Mouse (Mus musculus) myocyte (in vitro differentiated cells): ENCODE measurements around the gene Dnajb1. TPM values are rescaled to one million over a fixed set of nuclear protein-coding genes. Genes with fewer than 3 reads are reported as not detected.

ENCODE experiments used
- H3K27me3 ChIP-seq: one replicate; pipeline ENCODE4 v1.6.1; 2011; ENCODE audit not compliant: control insufficient read depth, insufficient read depth, insufficient read length
- H3K36me3 ChIP-seq: one replicate; pipeline ENCODE4 v1.6.1; 2011; ENCODE audit not compliant: control insufficient read depth, insufficient read depth
- H3K4me2 ChIP-seq: one replicate; pipeline ENCODE4 v1.6.1; 2011; ENCODE audit warnings: low read depth, control low read depth
- H3K4me3 ChIP-seq: one replicate; pipeline ENCODE4 v1.5.1; 2011; ENCODE audit warnings: mild to moderate bottlenecking, control low read depth, moderate library complexity
- H3K79me2 ChIP-seq: one replicate; pipeline ENCODE4 v1.6.1; 2011; ENCODE audit not compliant: control insufficient read depth, insufficient read depth
- H3ac ChIP-seq: one replicate; pipeline ENCODE4 v1.6.1; 2011; ENCODE audit not compliant: control insufficient read depth, insufficient read length
- CEBPB ChIP-seq: IDR thresholded peaks from 2 replicates; pipeline ENCODE4 v1.6.1; 2011; ENCODE audit warnings: mild to moderate bottlenecking, moderate library complexity; ENCODE audit not compliant: poor library complexity, insufficient read depth, severe bottlenecking
- E2F4 ChIP-seq: IDR thresholded peaks from one replicate; pipeline ENCODE4 v1.6.1; 2011; ENCODE audit warnings: mild to moderate bottlenecking, control low read depth, moderate library complexity; ENCODE audit not compliant: insufficient read depth
- MAX ChIP-seq: IDR thresholded peaks from one replicate; pipeline ENCODE4 v1.6.1; 2011; ENCODE audit warnings: low read depth, mild to moderate bottlenecking, control low read depth
- MYOD1 ChIP-seq, 3 experiments: IDR thresholded peaks; one replicate each; pipeline ENCODE4 v1.6.1; 2011; ENCODE audit warnings: control low read depth in 2 of 3, low read depth in 2 of 3, mild to moderate bottlenecking in 2 of 3, moderate library complexity in 1 of 3; ENCODE audit not compliant: insufficient read length in 2 of 3, control insufficient read depth in 1 of 3
- MYOG ChIP-seq, 3 experiments: IDR thresholded peaks; one replicate each; pipeline ENCODE4 v1.6.1; 2011; ENCODE audit warnings: control low read depth in 2 of 3, low read depth in 2 of 3, mild to moderate bottlenecking in 2 of 3; ENCODE audit not compliant: insufficient read length in 2 of 3, control insufficient read depth in 1 of 3, insufficient read depth in 1 of 3
- POLR2A ChIP-seq: IDR thresholded peaks from one replicate; pipeline ENCODE4 v1.6.1; 2011; ENCODE audit warnings: low read depth, mild to moderate bottlenecking, control low read depth, moderate library complexity; ENCODE audit not compliant: insufficient read length
- POLR2AphosphoS2 ChIP-seq: IDR thresholded peaks from one replicate; pipeline ENCODE4 v1.6.1; 2011; ENCODE audit warnings: low read depth, control low read depth; ENCODE audit not compliant: insufficient read length
- REST ChIP-seq: IDR thresholded peaks from one replicate; pipeline ENCODE4 v1.6.1; 2011; ENCODE audit warnings: mild to moderate bottlenecking, control low read depth, moderate library complexity; ENCODE audit not compliant: insufficient read depth, insufficient read length
- SRF ChIP-seq: IDR thresholded peaks from one replicate; pipeline ENCODE4 v1.6.1; 2011; ENCODE audit warnings: low read depth; ENCODE audit not compliant: control insufficient read depth, insufficient read length
- TCF12 ChIP-seq: IDR thresholded peaks from one replicate; pipeline ENCODE4 v1.6.1; 2011; ENCODE audit warnings: mild to moderate bottlenecking, control low read depth; ENCODE audit not compliant: poor library complexity, insufficient read depth, severe bottlenecking
- TCF3 ChIP-seq: IDR thresholded peaks from one replicate; pipeline ENCODE4 v1.6.1; 2011; ENCODE audit warnings: low read depth, control low read depth; ENCODE audit not compliant: insufficient read length
- USF1 ChIP-seq: IDR thresholded peaks from one replicate; pipeline ENCODE4 v1.6.1; 2011; ENCODE audit warnings: low read depth, mild to moderate bottlenecking, control low read depth, moderate library complexity
- polyA plus RNA-seq: library from polyadenylated mRNA; unstranded; fragments of >200 nt; fragmentation: generic; extraction: Trizol; gene quantifications from one replicate; pipeline ENCODE4 v1.2.1, GENCODE M21; 2012; ENCODE audit warnings: missing spikeins

Dnajb1 gene
- polyA plus RNA-seq, 1 experiment: 17.7 TPM

DNA sequence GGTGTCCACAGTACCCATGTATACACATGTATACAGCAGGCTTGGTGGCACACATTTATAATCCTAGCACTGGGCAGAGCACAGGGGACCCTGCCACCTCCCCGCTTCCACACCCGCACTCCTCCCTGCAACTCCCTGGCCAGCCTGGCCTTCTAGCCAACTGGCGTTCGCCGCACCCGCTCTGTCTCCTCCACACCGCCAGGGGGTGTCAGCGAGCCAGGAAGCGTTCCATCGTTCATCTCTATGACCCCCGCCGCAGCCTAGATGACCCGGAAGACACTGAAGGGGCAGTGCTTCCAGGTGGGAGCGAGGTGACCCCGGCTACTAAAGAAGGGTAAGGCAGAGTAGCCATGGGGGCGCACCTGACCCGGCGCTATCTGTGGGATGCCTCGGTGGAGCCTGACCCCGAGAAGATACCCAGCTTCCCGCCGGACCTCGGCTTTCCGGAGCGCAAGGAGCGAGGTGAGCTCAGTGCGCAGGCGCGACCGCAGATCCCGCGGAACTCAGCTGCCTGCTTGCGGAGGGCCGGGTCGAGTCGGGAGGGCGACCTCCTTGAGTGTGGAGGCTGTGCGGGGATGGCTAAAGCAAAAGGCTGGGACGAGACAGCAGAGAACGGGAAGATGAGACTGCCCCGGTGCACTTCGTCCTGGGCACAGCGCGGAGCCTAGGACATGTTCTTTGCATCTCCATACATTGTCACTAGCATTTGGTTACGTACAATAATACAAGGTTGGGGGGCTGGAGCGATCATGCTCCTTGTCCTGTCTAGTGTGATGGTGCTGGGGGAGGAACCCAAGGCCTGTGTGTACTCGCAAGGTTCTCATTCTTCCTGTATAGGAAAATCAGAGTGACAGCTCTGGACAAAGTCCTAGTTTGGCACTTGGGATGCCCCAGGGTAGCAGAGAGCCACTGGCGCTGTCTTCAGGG, 41.3 kb upstream of the Dnajb1 start, which contains the start of gene Ndufb7:
TSS of gene Ndufb7 (plus strand) at position 203 of the 927 bp plus-strand sequence.
- peak within 1 kb of the TSS; percentile 86 for H3K4me3 ChIP-seq
- H3K27me3 ChIP-seq: peaks cover 6% of the 10 kb centered on the region
- peak within 1 kb of the TSS; percentile 86 for H3K4me2 ChIP-seq
- no peak for TF ChIP-seq CEBPB
- TF ChIP-seq E2F4: no peak
- TF ChIP-seq USF1: no peak
- TF ChIP-seq TCF12: no peak
- TF ChIP-seq MAX: no peak
- TF ChIP-seq POLR2A: peak; percentile 68
- no peak for TF ChIP-seq TCF3
- TF ChIP-seq SRF: no peak
- peak; percentile 81 for TF ChIP-seq POLR2AphosphoS2
- TF ChIP-seq MYOG (IDR thresholded peaks at IDR 0.05; ENCODE audit: control insufficient read depth in 1 of 3, insufficient read depth in 1 of 3, insufficient read length in 2 of 3, low read depth in 2 of 3): peak in 2 of 3 experiments; percentile 27 to 46
- TF ChIP-seq MYOD1 (IDR thresholded peaks at IDR 0.05; ENCODE audit: control insufficient read depth in 1 of 3, insufficient read length in 2 of 3, low read depth in 2 of 3): no peak
- TF ChIP-seq REST: no peak
- peak within 1 kb of the TSS; percentile 65 for H3ac ChIP-seq
- H3K79me2 ChIP-seq: peaks cover 19% of the 10 kb centered on the region
- H3K36me3 ChIP-seq: no peaks in the 10 kb centered on the region

DNA sequence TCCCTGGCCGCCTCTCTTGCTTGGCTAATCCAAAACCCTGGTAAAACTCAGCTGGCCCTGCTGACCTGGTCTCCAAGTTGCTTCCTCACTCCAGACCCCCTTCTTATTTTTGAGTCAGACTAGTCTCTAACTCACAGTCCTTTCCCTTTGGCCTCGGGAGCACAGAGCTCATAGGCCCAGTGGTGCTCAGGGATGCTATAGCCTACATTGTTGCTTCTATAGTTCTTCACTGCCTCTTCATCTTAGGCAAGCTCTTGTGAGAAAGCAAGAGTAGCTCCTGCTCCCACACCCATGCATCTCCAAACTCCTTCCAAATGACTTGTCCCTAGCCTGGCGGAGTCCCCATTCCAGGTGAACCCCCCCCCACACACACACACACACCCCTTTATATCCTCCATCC, 40.3 kb upstream of the Dnajb1 start:
- Histone ChIP-seq H3K36me3 (peaks cover 3% of the 10 kb centered on the region), H3ac (no peak overlapping the region), H3K4me2 (peak overlapping the region; percentile 86), H3K4me3 (peak overlapping the region; percentile 86), H3K27me3 (no peaks in the 10 kb centered on the region), H3K79me2 (peaks cover 19% of the 10 kb centered on the region)
- TF ChIP-seq POLR2A (no peak), POLR2AphosphoS2 (no peak), E2F4 (no peak), USF1 (no peak), REST (no peak), MYOD1 (IDR thresholded peaks at IDR 0.05; ENCODE audit: control insufficient read depth in 1 of 3, insufficient read length in 2 of 3, low read depth in 2 of 3) (no peak), TCF12 (no peak), CEBPB (no peak), SRF (no peak), MAX (no peak), MYOG (IDR thresholded peaks at IDR 0.05; ENCODE audit: control insufficient read depth in 1 of 3, insufficient read depth in 1 of 3, insufficient read length in 2 of 3, low read depth in 2 of 3) (no peak), TCF3 (no peak)

GRCm38 (mm10) chr8:83568128-83568527, 39.9 kb upstream of the Dnajb1 start:
- peaks cover 19% of the 10 kb centered on the region for H3K79me2 ChIP-seq
- peak overlapping the region; percentile 86 for H3K4me2 ChIP-seq
- H3ac ChIP-seq: no peak overlapping the region
- no peaks in the 10 kb centered on the region for H3K27me3 ChIP-seq
- peaks cover 3% of the 10 kb centered on the region for H3K36me3 ChIP-seq
- H3K4me3 ChIP-seq: peak overlapping the region; percentile 86
- no peak for TF ChIP-seq TCF3
- no peak for TF ChIP-seq MAX
- no peak for TF ChIP-seq REST
- no peak for TF ChIP-seq POLR2AphosphoS2
- TF ChIP-seq MYOG (IDR thresholded peaks at IDR 0.05; ENCODE audit: control insufficient read depth in 1 of 3, insufficient read depth in 1 of 3, insufficient read length in 2 of 3, low read depth in 2 of 3): no peak
- no peak for TF ChIP-seq USF1
- no peak for TF ChIP-seq POLR2A
- no peak for TF ChIP-seq CEBPB
- TF ChIP-seq E2F4: no peak
- no peak for TF ChIP-seq MYOD1 (IDR thresholded peaks at IDR 0.05; ENCODE audit: control insufficient read depth in 1 of 3, insufficient read length in 2 of 3, low read depth in 2 of 3)
- TF ChIP-seq TCF12: no peak
- no peak for TF ChIP-seq SRF

DNA sequence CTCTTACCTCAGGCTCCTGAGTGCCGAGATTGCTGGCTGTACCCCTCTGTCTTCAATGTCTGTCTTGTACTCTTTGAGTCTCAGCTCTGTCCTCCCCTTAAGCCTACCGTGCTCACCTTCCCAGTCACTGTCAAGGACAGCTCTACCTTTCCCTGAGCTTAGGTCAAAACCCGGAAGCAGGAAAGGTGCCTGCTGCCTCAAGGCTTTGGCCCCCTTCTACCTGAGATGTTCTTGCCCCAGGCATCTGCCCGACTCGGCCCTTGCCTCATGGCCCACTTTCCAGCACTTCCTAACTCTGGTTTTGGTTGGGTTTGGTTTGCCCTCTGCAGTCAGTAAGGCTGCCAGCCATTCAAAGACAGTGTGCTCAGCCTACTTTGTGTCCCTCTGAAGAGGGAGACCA, 39.2 kb upstream of the Dnajb1 start:
- Histone ChIP-seq H3K79me2 (peaks cover 19% of the 10 kb centered on the region), H3K36me3 (peaks cover 3% of the 10 kb centered on the region), H3ac (no peak overlapping the region), H3K4me2 (no peak overlapping the region), H3K4me3 (no peak overlapping the region), H3K27me3 (no peaks in the 10 kb centered on the region)
- no peak for TF ChIP-seq REST
- no peak for TF ChIP-seq USF1
- no peak for TF ChIP-seq POLR2AphosphoS2
- TF ChIP-seq MYOG (IDR thresholded peaks at IDR 0.05; ENCODE audit: control insufficient read depth in 1 of 3, insufficient read depth in 1 of 3, insufficient read length in 2 of 3, low read depth in 2 of 3): no peak
- TF ChIP-seq POLR2A: no peak
- TF ChIP-seq E2F4: no peak
- no peak for TF ChIP-seq MYOD1 (IDR thresholded peaks at IDR 0.05; ENCODE audit: control insufficient read depth in 1 of 3, insufficient read length in 2 of 3, low read depth in 2 of 3)
- TF ChIP-seq TCF12: no peak
- no peak for TF ChIP-seq CEBPB
- TF ChIP-seq TCF3: no peak
